Mouse (Mus musculus) heart, embryonic 11.5 days (tissue): ENCODE data around the gene Ranbp2. TPM values are rescaled to one million over a fixed set of nuclear protein-coding genes. Genes with fewer than 3 reads are reported as not detected.

Experiments used
- ATAC-seq: fragments of 200-750 bp; cut with Nextera tagmentation; replicated peaks from 2 replicates; pipeline ENCODE4 v1.8.0; 2017; ENCODE audit warnings: moderate library complexity; ENCODE audit not compliant: insufficient number of reproducible peaks, low FRiP score, low TSS enrichment
- H3K27ac ChIP-seq: fragments of 300-500 bp; sonication (generic); 2 replicates; pipeline ENCODE4 v1.5.1; 2014; ENCODE audit warnings: mild to moderate bottlenecking, low read depth, low read length
- H3K27me3 ChIP-seq: fragments of 300-500 bp; sonication (generic); 2 replicates; pipeline ENCODE4 v1.6.1; 2014; ENCODE audit warnings: mild to moderate bottlenecking, low read length, mixed read lengths; ENCODE audit not compliant: control insufficient read depth, insufficient read depth
- H3K36me3 ChIP-seq: fragments of 300-500 bp; sonication (generic); 2 replicates; pipeline ENCODE4 v1.6.1; 2014; ENCODE audit warnings: mild to moderate bottlenecking, low read length, moderate library complexity, mixed read lengths; ENCODE audit not compliant: control insufficient read depth, insufficient read depth
- H3K4me1 ChIP-seq: fragments of 300-500 bp; sonication (generic); 2 replicates; pipeline ENCODE4 v1.6.1; 2014; ENCODE audit warnings: low read length; ENCODE audit not compliant: control insufficient read depth, insufficient read depth
- H3K4me2 ChIP-seq: fragments of 300-500 bp; sonication (generic); 2 replicates; pipeline ENCODE4 v1.6.1; 2014; ENCODE audit warnings: mild to moderate bottlenecking, moderate library complexity
- H3K4me3 ChIP-seq: fragments of 300-500 bp; sonication (generic); 2 replicates; pipeline ENCODE4 v1.5.1; 2014; ENCODE audit warnings: low read depth, low read length
- H3K9ac ChIP-seq: fragments of 300-500 bp; sonication (generic); 2 replicates; pipeline ENCODE4 v1.6.1; 2014; ENCODE audit warnings: mild to moderate bottlenecking, low read depth, low read length, moderate library complexity
- H3K9me3 ChIP-seq: fragments of 300-500 bp; sonication (generic); replicated peaks from 2 replicates; pipeline ENCODE4 v1.6.1; 2016; ENCODE audit warnings: low read length; ENCODE audit not compliant: control insufficient read depth
- WGBS: fragments of 180-500 bp; shearing (Covaris S2); extraction: QIAGEN DNeasy Blood & Tissue Kit; methylation state at CpG from one replicate; pipeline ENCODE4 v1.1.7; 2014; ENCODE audit not compliant: insufficient replicate concordance; 5-methylcytosine and 5-hydroxymethylcytosine counted together
- polyA plus RNA-seq: library from polyadenylated mRNA; unstranded; fragments of >200 nt; fragmentation: Nextera tagmentation; extraction: Ambion mirVana; gene quantifications from 2 replicates; pipeline ENCODE4 v1.2.1, GENCODE M21; 2014

Gene Ranbp2
- polyA plus RNA-seq: 21.9 and 35.5 TPM in 2 replicates

DNA sequence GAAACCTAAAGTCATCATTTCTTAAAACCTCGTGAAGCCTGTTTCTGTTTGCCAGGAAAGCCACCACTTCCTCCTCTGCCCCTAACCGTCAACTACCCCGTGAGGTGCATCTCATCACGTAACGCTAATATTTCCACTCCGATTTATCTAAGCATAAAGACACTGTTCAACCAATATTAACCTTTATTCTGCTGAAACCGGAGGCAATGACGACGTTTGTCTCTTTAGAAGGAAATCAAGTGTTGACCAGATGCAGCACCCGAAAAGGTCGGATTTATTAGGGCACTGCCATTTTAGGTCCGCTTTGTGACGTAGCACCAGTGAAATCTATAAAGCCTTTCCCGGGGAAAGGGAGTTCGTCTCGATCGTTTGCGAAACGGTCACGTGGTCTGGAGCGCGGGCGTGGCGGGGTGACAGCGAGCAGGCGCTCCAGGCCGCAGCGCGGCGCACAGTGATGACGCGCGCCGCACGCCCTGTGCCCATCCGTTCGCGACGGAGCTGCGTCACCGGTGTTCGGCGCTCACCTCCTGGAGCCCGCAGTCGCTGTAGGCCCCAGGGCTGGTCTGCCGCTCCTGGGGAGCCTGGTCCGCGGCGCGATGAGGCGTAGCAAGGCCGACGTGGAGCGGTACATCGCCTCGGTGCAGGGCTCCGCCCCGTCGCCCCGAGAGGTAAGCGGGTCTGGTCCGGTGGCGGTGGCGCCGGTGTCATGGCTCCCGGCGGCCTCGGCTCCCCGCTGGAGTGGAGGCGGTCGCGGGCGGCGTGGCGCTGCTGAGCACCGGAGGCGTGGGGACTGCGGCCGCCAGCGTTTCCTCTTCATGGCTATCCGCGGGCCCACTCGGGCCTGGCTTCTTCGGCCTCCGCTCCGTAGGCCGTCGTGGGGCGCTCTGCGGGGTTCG is at the start of gene Ranbp2:
Ranbp2 (plus strand) TSS at position 537 of the 896 bp plus-strand sequence.
- H3K4me3 ChIP-seq: peak within 1 kb of the TSS; percentile 100
- WGBS: under 1% methylated on average over 90 of the region's 91 CpGs
- peak within 1 kb of the TSS; percentile 98 for H3K27ac ChIP-seq
- peaks cover 3% of the 10 kb centered on the region; the same call in 1 of the 2 replicates for H3K4me1 ChIP-seq
- no peaks in the 10 kb centered on the region for H3K9me3 ChIP-seq
- H3K4me2 ChIP-seq: peak within 1 kb of the TSS; percentile 75
- no peaks in the 10 kb centered on the region; the same call in 1 of the 2 replicates for H3K27me3 ChIP-seq
- no peaks in the 10 kb centered on the region for H3K36me3 ChIP-seq
- peak within 1 kb of the TSS; percentile 98 for H3K9ac ChIP-seq
- peak; percentile 96 for ATAC-seq

DNA sequence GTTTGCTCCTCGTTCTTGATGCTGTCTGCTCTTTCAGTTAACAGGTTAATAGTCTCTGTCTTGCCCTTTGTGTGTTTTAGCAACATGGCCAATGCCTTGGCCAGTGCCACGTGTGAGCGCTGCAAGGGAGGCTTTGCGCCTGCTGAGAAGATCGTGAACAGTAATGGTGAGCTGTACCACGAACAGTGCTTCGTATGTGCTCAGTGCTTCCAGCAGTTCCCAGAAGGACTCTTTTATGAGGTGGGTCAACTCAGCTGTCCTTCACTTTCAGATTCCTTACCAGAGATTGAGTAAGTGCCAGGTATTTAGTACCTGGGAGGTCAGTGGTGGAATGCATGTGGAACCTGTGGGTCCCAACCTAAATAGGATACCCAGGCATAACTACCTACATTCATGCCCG is 47.8 kb upstream of the Ranbp2 start:
- Histone ChIP-seq H3K27ac (no peak overlapping the region), H3K4me2 (no peak overlapping the region), H3K9ac (no peak overlapping the region), H3K4me1 (peaks cover 29% of the 10 kb centered on the region), H3K4me3 (no peak overlapping the region), H3K36me3 (peaks cover 7% of the 10 kb centered on the region; the same call in 1 of the 2 replicates), H3K27me3 (no peaks in the 10 kb centered on the region), H3K9me3 (no peaks in the 10 kb centered on the region)
- WGBS: 94% methylated on average over 8 of the region's 8 CpGs
- ATAC-seq: no peak

DNA sequence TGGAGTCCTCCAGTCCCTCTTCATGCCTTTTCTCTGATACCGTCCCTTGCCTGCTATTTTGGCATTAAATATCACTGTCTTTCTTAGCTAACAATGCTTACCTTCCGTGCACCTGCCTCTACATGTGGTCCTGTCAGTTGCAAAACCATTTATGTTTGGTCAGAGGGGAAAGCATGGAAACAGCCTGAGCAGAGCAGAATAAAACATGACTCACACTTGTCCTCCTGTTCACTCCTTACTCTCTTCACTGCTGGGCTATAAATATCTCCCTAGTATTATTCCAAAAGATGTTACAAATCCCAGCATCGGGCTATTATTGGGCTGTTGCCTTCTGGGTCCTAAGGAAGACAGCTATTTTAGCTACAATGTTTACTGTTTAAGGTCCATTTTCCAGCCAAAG is 44.9 kb upstream of the Ranbp2 start:
- ATAC-seq: no peak
- Histone ChIP-seq H3K4me1 (peaks cover 36% of the 10 kb centered on the region), H3K27ac (peak overlapping the region; percentile 57)

DNA sequence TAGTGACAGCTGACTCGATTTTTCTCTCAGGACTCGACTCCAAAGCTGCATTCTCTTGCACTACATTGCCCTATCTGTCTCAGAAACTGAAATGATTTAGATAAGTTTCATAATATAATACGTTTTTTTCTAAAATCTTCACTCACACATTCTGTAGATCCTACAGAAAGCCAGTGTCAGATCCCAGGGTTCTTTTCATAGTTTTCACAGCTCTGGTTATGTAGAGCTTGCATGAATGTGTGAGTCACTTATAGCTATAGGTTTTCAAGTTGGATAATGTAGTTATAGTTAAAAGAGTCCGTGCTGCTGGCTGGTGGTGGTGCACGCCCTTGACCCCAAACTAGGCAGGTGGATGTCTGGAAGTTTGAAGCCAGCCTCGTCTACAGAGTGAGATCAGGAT is 42.1 kb upstream of the Ranbp2 start:
- no peak for ATAC-seq
- Histone ChIP-seq H3K4me2 (no peak overlapping the region), H3K9ac (peak overlapping the region; percentile 56), H3K9me3 (no peaks in the 10 kb centered on the region), H3K27me3 (no peaks in the 10 kb centered on the region), H3K4me1 (peaks cover 33% of the 10 kb centered on the region), H3K4me3 (no peak overlapping the region), H3K27ac (peak overlapping the region; percentile 84), H3K36me3 (peaks cover 18% of the 10 kb centered on the region)
- 75% methylated on average over 6 of the region's 6 CpGs for WGBS

More for the DNA sequence above, 44.9 kb upstream of the Ranbp2 start:
- H3K27me3 ChIP-seq: no peaks in the 10 kb centered on the region
- H3K9ac ChIP-seq: no peak overlapping the region
- H3K4me3 ChIP-seq: no peak overlapping the region
- H3K9me3 ChIP-seq: no peaks in the 10 kb centered on the region
- no peak overlapping the region for H3K4me2 ChIP-seq
- WGBS: 62% methylated on average over 3 of the region's 3 CpGs
- H3K36me3 ChIP-seq: peaks cover 12% of the 10 kb centered on the region

DNA sequence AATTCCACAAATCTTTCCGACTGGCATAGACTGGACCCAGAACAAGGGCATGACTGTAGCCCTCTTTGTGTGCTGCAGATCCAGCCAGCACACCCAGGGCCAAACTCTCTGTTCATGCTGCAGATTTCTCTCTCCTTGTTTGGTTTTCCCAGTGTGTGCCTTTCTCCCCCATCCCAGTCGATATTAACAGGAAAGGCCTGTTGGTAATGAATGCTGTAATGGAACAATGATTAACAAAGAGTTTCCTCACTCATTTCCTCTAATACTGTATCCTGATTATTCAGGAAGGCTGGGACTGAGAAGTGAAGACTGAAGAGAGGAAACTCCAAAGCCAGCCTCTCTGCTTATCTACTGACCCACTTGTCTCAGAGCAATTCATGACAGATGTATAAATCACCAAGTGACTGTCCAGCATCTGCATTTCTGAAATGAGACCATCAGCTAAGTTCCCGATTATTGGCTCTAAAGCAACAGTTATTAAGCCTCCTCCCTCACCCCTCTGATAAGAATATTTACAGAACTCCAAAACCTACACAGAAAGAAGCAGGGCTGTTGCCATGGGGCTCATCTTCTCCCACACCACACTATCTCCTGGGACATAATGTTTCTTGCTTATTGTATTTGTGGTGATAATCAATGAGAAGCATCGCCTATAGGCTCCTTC is 41.3 kb upstream of the Ranbp2 start:
- ATAC-seq: peak; percentile 66
- peaks cover 25% of the 10 kb centered on the region for H3K36me3 ChIP-seq
- peak overlapping the region; percentile 84 for H3K27ac ChIP-seq
- H3K4me1 ChIP-seq: peaks cover 33% of the 10 kb centered on the region
- H3K4me3 ChIP-seq: no peak overlapping the region
- no peaks in the 10 kb centered on the region for H3K9me3 ChIP-seq
- no peaks in the 10 kb centered on the region for H3K27me3 ChIP-seq
- no peak overlapping the region; the same call in 1 of the 2 replicates for H3K4me2 ChIP-seq
- peak overlapping the region; percentile 56; the same call in 1 of the 2 replicates for H3K9ac ChIP-seq
- WGBS: 47% methylated on average over 4 of the region's 4 CpGs

DNA sequence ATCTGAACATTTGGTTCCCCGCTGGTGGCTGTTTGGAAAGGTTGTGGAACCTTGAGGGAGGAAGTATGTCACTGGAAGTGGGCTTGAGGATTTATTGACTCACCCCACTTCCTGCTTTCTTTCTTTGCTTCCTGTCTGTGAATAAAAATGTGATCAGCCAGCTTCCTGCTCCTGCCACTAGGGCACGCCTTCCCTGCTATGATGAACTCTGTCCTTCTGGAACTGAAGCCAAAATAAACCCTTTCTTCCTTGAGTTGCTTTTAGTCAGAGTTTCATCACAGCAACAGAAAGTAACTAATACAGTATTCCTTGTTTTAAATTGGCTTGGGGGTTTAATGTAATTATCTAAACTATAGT is 40.8 kb upstream of the Ranbp2 start:
- no peak overlapping the region for H3K4me3 ChIP-seq
- 67% methylated on average over 2 of the region's 2 CpGs for WGBS
- peaks cover 28% of the 10 kb centered on the region for H3K36me3 ChIP-seq
- H3K4me2 ChIP-seq: no peak overlapping the region
- H3K27me3 ChIP-seq: no peaks in the 10 kb centered on the region
- peaks cover 31% of the 10 kb centered on the region for H3K4me1 ChIP-seq
- no peak overlapping the region for H3K9ac ChIP-seq
- ATAC-seq: 0 out of 2 replicates have a peak, but pooled peaks have one; percentile 41
- no peaks in the 10 kb centered on the region for H3K9me3 ChIP-seq
- peak overlapping the region; percentile 84 for H3K27ac ChIP-seq

DNA sequence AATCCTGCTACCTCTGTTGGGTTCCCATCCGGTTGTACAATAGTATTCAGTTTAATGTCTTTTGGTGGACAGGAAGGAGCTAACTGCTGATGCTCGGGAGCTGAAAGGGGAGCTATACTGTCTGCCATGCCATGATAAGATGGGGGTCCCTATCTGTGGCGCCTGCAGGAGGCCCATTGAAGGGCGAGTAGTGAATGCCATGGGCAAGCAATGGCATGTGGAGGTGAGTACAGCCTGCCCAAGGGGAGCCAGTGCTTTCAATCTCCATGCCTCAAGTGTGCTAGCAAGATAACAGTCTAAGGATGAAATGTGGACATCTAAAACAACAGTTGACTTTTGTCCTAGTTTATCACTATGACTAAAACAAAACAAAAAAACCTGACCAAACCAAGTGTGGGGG is 34.4 kb upstream of the Ranbp2 start:
- Histone ChIP-seq H3K27ac (no peak overlapping the region), H3K4me2 (no peak overlapping the region), H3K4me3 (no peak overlapping the region), H3K9me3 (no peaks in the 10 kb centered on the region), H3K9ac (no peak overlapping the region), H3K27me3 (no peaks in the 10 kb centered on the region), H3K36me3 (peaks cover 43% of the 10 kb centered on the region), H3K4me1 (no peaks in the 10 kb centered on the region)
- 71% methylated on average over 4 of the region's 4 CpGs for WGBS
- no peak for ATAC-seq

DNA sequence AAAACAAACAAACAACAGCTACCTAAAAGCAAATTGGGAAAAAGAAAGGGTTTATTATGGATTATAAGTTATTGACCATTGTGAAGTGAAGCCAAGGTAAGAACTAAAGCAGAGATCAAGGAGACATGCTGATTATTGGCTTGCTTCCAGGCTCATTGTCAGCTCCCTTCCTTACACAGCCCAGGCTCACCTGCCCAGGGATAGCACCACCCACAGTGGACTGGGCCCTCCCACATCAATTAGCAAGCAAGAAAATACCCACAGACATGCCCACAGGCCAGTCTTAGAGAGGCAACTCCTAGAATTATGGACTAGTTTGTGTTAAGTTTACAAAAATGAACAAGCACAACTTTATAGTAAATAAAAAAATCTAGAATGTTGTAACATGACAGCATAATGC is 33.9 kb upstream of the Ranbp2 start:
- H3K27me3 ChIP-seq: no peaks in the 10 kb centered on the region
- H3K4me3 ChIP-seq: no peak overlapping the region
- no peak for ATAC-seq
- H3K27ac ChIP-seq: no peak overlapping the region
- no peaks in the 10 kb centered on the region for H3K4me1 ChIP-seq
- H3K36me3 ChIP-seq: peaks cover 43% of the 10 kb centered on the region
- H3K9ac ChIP-seq: no peak overlapping the region
- no peaks in the 10 kb centered on the region for H3K9me3 ChIP-seq
- no peak overlapping the region for H3K4me2 ChIP-seq
